Mouse (Mus musculus): ENCODE results near the gene Gm10130.
A peak's percentile ranks its signal among the peaks of the same experiment; 100 is the strongest.
"Not testable (repeated sequence)": the region's sequence is repeated elsewhere in the genome, so short reads cannot be mapped to it uniquely, and the experiment has no call there.

The Gm10130 gene

DNA sequence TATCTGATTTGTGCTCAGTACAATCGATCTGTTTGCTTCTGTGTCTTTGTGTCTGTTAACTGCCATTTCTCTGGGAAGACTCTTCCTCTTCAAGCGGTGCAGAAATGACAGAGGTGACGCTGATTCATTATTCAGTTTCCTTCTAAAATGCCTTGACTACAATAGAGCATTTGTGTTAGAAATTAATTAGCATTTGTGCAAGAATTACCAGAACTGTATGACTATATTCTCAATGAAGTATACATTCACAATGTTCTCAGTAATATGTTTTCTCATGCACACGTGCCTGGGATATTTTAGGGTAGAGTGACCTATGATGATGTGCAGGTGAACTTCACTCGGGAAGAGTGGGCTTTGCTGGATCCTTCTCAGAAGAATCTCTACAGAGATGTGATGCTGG is at the start of gene Gm10130:
Gene Gm10130 (plus strand): TSS at position 301 of the 400 bp plus-strand sequence.
- no peak for DNase-seq (ENCODE audit: low spot score)

DNA sequence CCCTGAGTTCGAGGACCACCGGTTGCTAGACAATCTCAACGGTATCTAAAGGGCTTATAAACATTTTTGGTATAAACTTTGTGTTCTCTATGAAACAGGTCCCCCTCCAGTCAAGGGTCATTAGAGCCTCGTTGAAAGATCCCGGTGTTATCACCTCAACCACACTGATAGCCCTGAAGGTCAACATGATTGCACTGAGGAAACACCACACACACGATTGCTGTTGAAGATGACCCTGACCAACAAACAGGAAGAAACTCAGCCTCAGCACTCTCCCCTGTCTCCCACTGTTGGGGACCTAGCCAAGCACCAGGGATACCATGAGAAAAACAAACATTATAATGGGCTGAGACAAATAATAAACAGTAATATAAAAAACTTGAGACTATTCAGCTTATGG is 29.8 kb upstream of the Gm10130 start:
- no peak for DNase-seq (ENCODE audit: low spot score)

DNA sequence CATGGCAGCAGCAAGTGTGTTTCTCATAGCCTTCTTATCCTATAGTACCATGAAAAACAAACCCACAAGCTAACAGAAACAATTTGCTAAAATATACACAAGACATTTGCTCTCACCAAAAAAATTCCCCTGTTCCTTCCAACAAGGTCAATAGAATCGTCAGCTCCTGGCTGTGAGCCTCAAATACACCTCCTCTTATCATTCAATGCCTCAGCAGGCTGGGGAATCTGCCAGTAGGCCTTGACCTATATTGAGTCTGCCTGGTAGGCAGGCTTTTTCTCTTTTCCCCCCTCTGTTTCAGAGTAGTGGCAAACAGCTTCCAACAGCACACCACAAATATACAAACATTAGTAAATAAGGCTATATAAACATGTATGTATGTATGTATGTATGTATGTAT is 24.4 kb upstream of the Gm10130 start:
- DNase-seq (ENCODE audit: low spot score): no peak

DNA sequence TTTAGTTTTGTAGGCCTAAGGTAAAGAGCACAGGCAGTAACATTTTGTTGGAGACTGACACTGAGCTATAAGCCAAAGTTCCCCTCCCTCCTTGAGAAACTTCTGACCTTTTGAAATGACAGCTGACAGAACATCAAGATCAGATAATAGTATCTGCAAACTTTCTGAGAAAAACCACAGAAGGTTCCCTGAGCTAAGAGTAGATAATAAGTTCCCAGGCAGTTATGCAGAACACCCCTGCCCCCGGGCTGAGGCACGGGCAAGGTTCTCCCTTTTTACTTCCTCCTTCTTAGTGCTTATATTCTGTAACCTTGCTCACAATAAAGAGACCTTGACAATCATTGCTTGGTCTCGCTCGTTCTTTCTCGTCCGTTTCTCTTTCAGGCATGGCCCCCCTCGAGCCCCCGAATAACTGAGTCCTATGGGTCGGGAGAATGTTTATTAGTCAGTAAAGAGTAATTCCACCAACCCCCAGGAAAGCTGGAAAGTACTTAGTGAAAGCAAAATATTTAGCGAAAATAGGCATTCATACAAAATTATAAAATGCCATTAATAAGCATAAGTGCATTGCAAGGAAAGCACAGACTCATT is 16.2 kb upstream of the Gm10130 start:
- DNase-seq (ENCODE audit: low spot score): no peak

DNA sequence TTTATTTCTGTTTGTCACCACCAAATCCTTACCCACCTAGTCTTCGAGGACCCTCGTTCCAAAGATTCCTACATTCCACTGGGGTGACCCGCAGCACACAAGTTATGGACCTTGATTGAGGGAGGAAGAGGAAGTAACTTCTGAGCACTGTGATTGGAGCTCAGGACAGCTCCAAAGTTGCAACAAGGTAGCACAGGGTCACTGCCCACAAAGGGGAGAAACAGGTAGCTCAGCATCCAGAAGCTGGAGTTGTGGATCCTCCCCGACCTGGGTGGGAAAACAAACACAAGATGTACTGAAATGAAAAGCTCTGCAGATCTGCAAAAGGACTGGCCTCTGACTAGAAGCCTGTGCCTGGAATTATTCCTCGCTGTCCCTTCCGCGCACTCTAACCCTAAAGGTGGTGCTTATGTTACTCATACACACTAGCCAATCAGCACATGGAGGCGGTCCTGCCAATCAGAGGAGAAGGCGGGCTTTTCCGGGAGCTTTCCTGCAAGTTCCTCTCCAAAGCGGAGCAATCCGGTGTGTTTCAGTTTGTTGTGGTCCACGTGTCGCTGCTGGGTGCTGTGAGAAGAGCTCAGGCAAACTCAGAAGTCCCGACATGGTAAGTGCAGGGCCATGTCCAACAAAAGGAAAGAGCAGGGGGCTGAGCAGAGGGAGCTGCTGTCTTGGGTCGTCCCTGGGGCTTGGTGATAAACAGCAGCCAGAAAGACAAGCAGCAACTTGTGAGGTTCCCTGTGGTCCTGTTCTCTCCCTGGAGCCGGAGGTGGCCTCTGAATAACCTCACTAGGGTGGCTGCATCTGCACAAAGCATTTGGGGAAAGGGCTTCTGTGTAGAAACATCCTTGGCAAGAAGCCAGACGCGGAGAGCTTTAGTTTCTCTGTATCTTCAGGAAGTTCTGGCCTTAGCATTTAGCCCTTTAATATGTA is 12.3 kb upstream of the Gm10130 start:
- peak; percentile 78 for DNase-seq (ENCODE audit: low spot score)

DNA sequence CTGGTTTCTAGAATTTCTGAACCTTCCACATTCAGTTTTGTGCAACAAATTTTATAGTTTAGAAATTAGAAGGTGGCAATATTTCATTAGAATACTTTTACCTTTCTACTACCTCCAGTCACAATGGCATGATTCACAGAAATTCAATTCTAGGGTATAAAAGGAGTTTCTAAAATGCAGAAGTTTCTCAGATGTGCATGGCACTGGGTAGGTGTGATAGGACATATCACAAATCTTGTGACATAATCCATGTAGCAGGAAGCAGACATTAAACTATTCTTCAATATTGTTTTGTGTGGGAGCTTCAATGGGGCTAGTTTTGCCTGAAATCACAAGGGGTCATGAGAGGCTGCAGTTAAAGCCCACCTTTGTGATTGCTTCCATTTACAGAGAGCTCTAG is 7.4 kb upstream of the Gm10130 start:
- DNase-seq (ENCODE audit: low spot score): no peak

DNA sequence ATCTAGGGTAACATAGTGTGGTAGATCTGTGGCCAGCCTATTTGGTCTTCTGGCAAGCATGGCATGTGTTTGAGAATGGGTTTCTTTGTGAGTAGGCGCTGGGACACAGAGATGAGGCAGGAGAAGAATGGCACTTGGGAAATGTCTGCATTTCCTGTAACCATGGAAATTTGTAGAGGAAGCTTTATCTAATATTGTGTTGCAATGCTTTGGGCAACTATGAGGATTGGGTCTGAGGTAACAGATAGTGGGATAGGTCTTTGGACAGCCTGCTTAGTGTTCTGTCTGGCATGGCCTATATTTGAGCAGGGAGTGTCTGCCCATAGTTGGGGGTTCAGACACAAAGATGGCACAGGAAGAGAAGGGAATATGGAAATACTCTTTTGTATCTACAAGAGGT is 4.5 kb upstream of the Gm10130 start:
- DNase-seq (ENCODE audit: low spot score): no peak

DNA sequence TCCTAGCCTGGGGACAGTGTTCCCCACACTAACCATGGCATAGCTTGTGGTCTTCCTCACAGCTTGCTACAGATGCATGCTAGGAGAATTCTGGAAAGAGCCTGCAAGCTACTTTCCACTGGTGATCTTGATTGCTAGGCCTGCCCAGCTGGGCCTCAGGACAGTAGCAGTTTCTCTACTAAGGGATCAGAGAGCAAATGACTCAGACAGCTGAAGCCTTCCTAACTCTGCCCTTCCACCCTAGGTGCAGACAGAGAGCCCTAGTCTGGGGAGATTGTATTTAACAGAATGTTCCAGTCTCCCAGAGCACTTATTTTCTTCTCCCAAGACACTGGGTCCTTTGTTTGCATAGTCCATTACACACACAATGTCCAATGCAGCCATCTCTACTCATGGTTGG is 33.6 kb downstream of the Gm10130 start:
- not testable (repeated sequence) for DNase-seq (ENCODE audit: low spot score)

DNA sequence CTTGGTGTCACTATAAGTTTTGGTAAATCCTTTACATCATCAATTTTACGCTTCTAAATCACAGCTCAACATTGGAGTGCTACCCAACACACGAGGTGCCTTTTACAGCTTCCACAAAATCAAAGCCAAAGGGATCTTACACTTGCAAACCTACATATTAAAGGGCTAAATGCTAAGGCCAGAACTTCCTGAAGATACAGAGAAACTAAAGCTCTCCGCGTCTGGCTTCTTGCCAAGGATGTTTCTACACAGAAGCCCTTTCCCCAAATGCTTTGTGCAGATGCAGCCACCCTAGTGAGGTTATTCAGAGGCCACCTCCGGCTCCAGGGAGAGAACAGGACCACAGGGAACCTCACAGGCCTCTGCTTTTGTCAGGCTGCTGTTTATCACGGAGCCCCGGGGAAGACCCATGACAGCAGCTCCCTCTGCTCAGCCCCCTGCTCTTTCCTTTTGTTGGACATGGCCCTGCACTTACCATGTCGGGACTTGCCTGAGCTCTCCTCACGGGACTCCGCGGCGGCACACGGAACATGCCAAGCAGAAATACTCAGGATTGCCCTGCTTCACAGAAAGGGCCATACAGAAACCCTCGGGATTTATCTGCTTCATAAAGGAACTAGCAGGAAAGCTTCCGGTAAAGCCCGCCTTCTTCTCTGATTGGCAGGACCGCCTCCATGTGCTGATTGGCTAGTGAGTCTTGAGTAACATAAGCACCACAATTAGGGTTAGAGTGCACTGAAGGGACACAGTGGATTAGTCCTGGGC is 38.8 kb downstream of the Gm10130 start, which contains the start of gene 3300002I08Rik:
Gene 3300002I08Rik (minus strand): TSS at position 653 of the 765 bp plus-strand sequence.
- DNase-seq (ENCODE audit: low spot score): peak; percentile 63

DNA sequence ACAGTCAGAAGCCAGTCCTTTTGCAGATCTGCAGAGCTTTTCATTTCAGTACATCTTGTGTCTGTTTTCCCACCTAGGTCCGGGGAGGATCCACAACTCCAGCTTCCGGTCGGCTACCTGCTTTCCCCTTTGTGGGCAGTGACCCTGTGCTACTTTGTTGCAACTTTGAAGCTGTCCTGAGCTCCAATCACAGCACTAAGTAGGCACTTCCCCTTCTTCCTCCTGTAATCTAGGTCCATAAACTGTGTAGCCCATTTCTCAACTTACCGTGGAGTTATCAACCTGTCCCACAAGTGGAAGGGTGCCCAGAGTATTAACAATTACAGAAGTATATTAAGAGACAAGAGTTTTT is 39.4 kb downstream of the Gm10130 start:
- DNase-seq (ENCODE audit: low spot score): peak; percentile 2

DNA sequence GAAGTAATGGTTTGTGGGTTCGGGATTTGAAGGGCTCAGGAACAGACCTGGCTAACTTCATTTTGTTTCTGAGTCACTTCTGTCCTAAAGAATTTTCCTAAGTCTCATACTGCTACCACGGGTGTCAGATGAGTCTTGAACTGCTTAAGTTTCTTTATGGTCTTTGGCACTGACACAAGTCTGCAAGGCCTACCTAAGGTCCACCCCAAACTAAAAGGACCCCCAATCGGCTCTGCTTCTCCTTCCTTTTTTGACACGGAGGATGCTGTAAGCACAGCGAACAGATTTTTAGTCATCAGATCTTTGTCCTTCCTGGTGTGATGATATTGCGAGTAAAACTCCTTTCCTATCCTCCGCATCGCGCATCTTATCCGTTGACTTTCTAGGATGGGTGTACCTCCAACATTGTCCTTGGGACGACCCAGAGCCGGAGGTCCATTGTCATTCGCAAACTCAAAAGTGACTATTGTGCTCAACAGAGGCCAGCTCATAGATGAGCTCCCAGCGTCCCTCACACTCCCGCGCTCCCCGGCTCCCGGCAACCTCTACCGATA is 62.1 kb downstream of the Gm10130 start:
- DNase-seq (ENCODE audit: low spot score): not testable (repeated sequence)

DNA sequence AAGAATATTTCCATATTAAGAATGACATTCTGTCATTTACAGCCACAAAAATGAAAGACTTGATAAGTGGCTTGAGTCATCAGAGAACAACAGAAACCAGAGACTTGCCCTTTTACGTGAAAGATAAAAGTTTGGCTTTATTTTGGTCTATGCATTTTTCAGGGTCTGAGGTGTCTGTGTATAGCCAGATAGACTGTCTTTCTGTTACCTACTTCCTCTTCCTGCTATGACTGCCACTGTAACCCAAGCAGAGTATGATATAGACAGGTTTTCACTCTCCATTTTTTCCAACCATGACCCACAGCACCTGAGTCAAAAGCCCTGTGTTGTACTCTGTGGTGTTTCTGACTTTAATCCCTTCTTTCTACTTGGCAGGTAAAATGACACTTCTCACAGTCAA is 66.7 kb downstream of the Gm10130 start:
- DNase-seq (ENCODE audit: low spot score): no peak

DNA sequence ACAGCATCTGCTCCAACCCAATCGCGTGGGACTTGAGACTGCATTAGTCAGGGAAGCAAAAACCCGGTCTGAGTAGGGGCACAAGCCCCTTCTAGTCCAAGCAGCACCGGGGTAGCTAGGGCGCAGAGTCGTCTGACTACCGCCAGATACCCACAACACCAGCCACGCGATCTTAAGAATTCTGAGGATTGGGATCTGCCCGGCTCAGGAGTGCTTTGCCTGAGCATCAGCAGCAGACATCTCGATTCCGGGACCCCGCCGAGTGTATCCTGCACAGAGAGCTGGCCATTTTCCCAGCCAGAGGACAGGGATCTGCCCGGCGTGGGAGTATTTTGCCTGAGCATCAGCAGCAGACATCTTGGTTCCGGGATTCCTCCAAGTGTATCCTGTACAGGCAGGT is 88.6 kb downstream of the Gm10130 start:
- DNase-seq (ENCODE audit: low spot score): not testable (repeated sequence)

All from c-Kit-positive CD71-positive TER-119-positive erythroid progenitor cells, embryonic 14.5 days (primary cell).